Mouse (Mus musculus) testis, adult 2 months (tissue): ENCODE data around the gene Tma7.
A peak's percentile ranks its signal among the peaks of the same experiment; 100 is the strongest.

ENCODE experiments used
- CTCF ChIP-seq: fragments of 200-500 bp; IDR thresholded peaks from 2 replicates; pipeline ENCODE4 v1.5.1; 2012; ENCODE audit warnings: low read depth, mild to moderate bottlenecking, inconsistent platforms, low read length, moderate library complexity; ENCODE audit not compliant: control insufficient read depth, insufficient read depth, insufficient replicate concordance
- POLR2A ChIP-seq: fragments of 200-500 bp; IDR thresholded peaks from 2 replicates; pipeline ENCODE4 v1.6.1; 2012; ENCODE audit warnings: low read depth, mild to moderate bottlenecking, inconsistent platforms, low read length, moderate library complexity; ENCODE audit not compliant: control insufficient read depth

GRCm38 (mm10) chr9:109095137-109095982 lies 13.0 kb upstream of the Tma7 start, which contains the start of gene Plxnb1:
- TF ChIP-seq POLR2A = peak; percentile 27
- no peak for TF ChIP-seq CTCF
